Mouse (Mus musculus): ENCODE measurements at regions not wholly inside any gene's neighbourhood (a gene's known extent, or its start where the extent isn't known, plus 50 kb on each side); places are given as distances from the start of the nearest gene placed in this dataset.

- Histone ChIP-seq H3K79me2 (ENCODE audit: control insufficient read depth, insufficient read depth, low read length, poor library complexity) (no peaks in the 10 kb centered on the region), H3K36me3 (ENCODE audit: control insufficient read depth in 1 of 2, insufficient read depth in 2 of 2, low read length in 2 of 2) (no peaks in the 10 kb centered on the region), H3K27me3 (ENCODE audit: control insufficient read depth in 1 of 2, insufficient read depth in 2 of 2, low read length in 2 of 2) (no peaks in the 10 kb centered on the region), H3K4me1 (ENCODE audit: control insufficient read depth in 1 of 2, insufficient read depth in 2 of 2, low read length in 2 of 2) (no peaks in the 10 kb centered on the region), H3K9me3 (replicated peaks; ENCODE audit: insufficient read depth, low read length) (no peaks in the 10 kb centered on the region), H3K9ac (ENCODE audit: control insufficient read depth, low read depth, low read length, poor library complexity, severe bottlenecking) (no peak overlapping the region), H3K27ac (ENCODE audit: control insufficient read depth, low read depth, low read length) (no peak overlapping the region), H3K4me3 (ENCODE audit: control insufficient read depth in 1 of 2, insufficient read depth in 1 of 2, low read depth in 2 of 2, low read length in 2 of 2) (no peak overlapping the region)
- DNase-seq (ENCODE audit: low read depth, low spot score), result no peak
- TF ChIP-seq MAZ (IDR thresholded peaks at IDR 0.05; ENCODE audit: low read depth, low read length) (no peak), RAD21 (IDR thresholded peaks at IDR 0.05; ENCODE audit: low read depth, low read length) (no peak), TCF12 (IDR thresholded peaks at IDR 0.05; ENCODE audit: low read depth, low read length) (no peak), TBP (IDR thresholded peaks at IDR 0.05; ENCODE audit: low read depth, low read length) (no peak), ZC3H11A (IDR thresholded peaks at IDR 0.05; ENCODE audit: low read depth, low read length) (no peak), KAT2A (conservative IDR thresholded peaks at IDR 0.05; ENCODE audit: low read depth, low read length) (no peak), CTCF (IDR thresholded peaks at IDR 0.05 in 2 of 3, conservative IDR thresholded peaks at IDR 0.05 in 1 of 3; ENCODE audit: control insufficient read depth in 1 of 3, insufficient read depth in 1 of 3, low read depth in 2 of 3, low read length in 3 of 3, poor library complexity in 1 of 3, severe bottlenecking in 1 of 3) (no peak), CHD1 (IDR thresholded peaks at IDR 0.05; ENCODE audit: low read depth, low read length) (no peak), SIN3A (IDR thresholded peaks at IDR 0.05; ENCODE audit: low read length) (no peak), USF1 (IDR thresholded peaks at IDR 0.05; ENCODE audit: low read depth, low read length) (no peak), MEF2A (IDR thresholded peaks at IDR 0.05; ENCODE audit: extremely low read depth, insufficient replicate concordance, low read depth, low read length, poor library complexity, severe bottlenecking) (no peak), POLR2A (IDR thresholded peaks at IDR 0.05; ENCODE audit: control insufficient read depth in 1 of 2, insufficient read depth in 1 of 2, low read depth in 1 of 2, low read length in 2 of 2, poor library complexity in 1 of 2) (no peak), MYB (IDR thresholded peaks at IDR 0.05; ENCODE audit: low read depth, low read length) (no peak), ZNF384 (IDR thresholded peaks at IDR 0.05; ENCODE audit: low read depth, low read length) (no peak), CHD2 (IDR thresholded peaks at IDR 0.05; ENCODE audit: low read length) (no peak), ETS1 (IDR thresholded peaks at IDR 0.05; ENCODE audit: low read depth, low read length) (no peak), GATA1 (IDR thresholded peaks at IDR 0.05; ENCODE audit: low read depth, low read length) (no peak), TAL1 (IDR thresholded peaks at IDR 0.05; ENCODE audit: low read length) (no peak), SMC3 (IDR thresholded peaks at IDR 0.05; ENCODE audit: low read depth, low read length) (no peak), ZMIZ1 (IDR thresholded peaks at IDR 0.05; ENCODE audit: low read depth, low read length) (no peak)
Observed at GRCm38 (mm10) chr2:138806196-138806595, 549.8 kb downstream of the Btbd3 start.

- Histone ChIP-seq H3K27me3 (ENCODE audit: control insufficient read depth in 1 of 2, insufficient read depth in 2 of 2, low read length in 2 of 2) (no peaks in the 10 kb centered on the region), H3K4me1 (ENCODE audit: control insufficient read depth in 1 of 2, insufficient read depth in 2 of 2, low read length in 2 of 2) (no peaks in the 10 kb centered on the region), H3K9me3 (replicated peaks; ENCODE audit: insufficient read depth, low read length) (no peaks in the 10 kb centered on the region), H3K27ac (ENCODE audit: control insufficient read depth, low read depth, low read length) (no peak overlapping the region), H3K36me3 (ENCODE audit: control insufficient read depth in 1 of 2, insufficient read depth in 2 of 2, low read length in 2 of 2) (no peaks in the 10 kb centered on the region), H3K4me3 (ENCODE audit: control insufficient read depth in 1 of 2, insufficient read depth in 1 of 2, low read depth in 2 of 2, low read length in 2 of 2) (no peak overlapping the region), H3K9ac (ENCODE audit: control insufficient read depth, low read depth, low read length, poor library complexity, severe bottlenecking) (no peak overlapping the region), H3K79me2 (ENCODE audit: control insufficient read depth, insufficient read depth, low read length, poor library complexity) (no peaks in the 10 kb centered on the region)
- DNase-seq (ENCODE audit: low read depth, low spot score), result no peak
- TF ChIP-seq ZC3H11A (IDR thresholded peaks at IDR 0.05; ENCODE audit: low read depth, low read length) (no peak), POLR2AphosphoS5 (IDR thresholded peaks at IDR 0.05; ENCODE audit: borderline replicate concordance, low read depth, low read length) (no peak), POLR2A (IDR thresholded peaks at IDR 0.05; ENCODE audit: control insufficient read depth in 1 of 2, insufficient read depth in 1 of 2, low read depth in 1 of 2, low read length in 2 of 2, poor library complexity in 1 of 2) (no peak), ZMIZ1 (IDR thresholded peaks at IDR 0.05; ENCODE audit: low read depth, low read length) (no peak), ELF1 (IDR thresholded peaks at IDR 0.05; ENCODE audit: low read depth, low read length) (no peak), SMC3 (IDR thresholded peaks at IDR 0.05; ENCODE audit: low read depth, low read length) (no peak), MAFK (IDR thresholded peaks at IDR 0.05; ENCODE audit: borderline replicate concordance, low read depth, low read length) (no peak)
Observed at GRCm38 (mm10) chr2:138809767-138810166, 553.4 kb downstream of the Btbd3 start.
